Mouse (Mus musculus) thymus, postnatal 0 days (tissue): ENCODE measurements at regions not wholly inside any gene's neighbourhood (a gene's known extent, or its start where the extent isn't known, plus 50 kb on each side); places are given as distances from the start of the nearest gene placed in this dataset.
"Not testable (repeated sequence)": the region's sequence is repeated elsewhere in the genome, so short reads cannot be mapped to it uniquely, and the experiment has no call there.

ENCODE experiments used
- DNase-seq: peaks from one replicate; pipeline ENCODE4 v3.0.0-alpha.2; 2015; ENCODE audit warnings: low spot score

GRCm38 (mm10) chr14:48607131-48607530, 66.5 kb downstream of the Otx2 start:
- no peak for DNase-seq

GRCm38 (mm10) chr14:48603490-48603889, 70.1 kb downstream of the Otx2 start:
- no peak for DNase-seq

GRCm38 (mm10) chr14:48594334-48594733, 79.3 kb downstream of the Otx2 start:
- no peak for DNase-seq

- DNase-seq, result no peak
Measured at GRCm38 (mm10) chr14:48593363-48593762, 80.3 kb downstream of the Otx2 start.

GRCm38 (mm10) chr14:48591483-48592230, 82.0 kb downstream of the Otx2 start:
- no peak for DNase-seq

- no peak for DNase-seq
Measured at GRCm38 (mm10) chr14:48590426-48590825, 83.2 kb downstream of the Otx2 start.

- DNase-seq, result no peak
Measured at GRCm38 (mm10) chr14:48589702-48590325, 83.8 kb downstream of the Otx2 start.

GRCm38 (mm10) chr14:48585820-48586219, 87.8 kb downstream of the Otx2 start:
- DNase-seq, result no peak

- no peak for DNase-seq
Measured at GRCm38 (mm10) chr14:48584571-48584970, 89.0 kb downstream of the Otx2 start.

GRCm38 (mm10) chr14:48583516-48583915, 90.1 kb downstream of the Otx2 start:
- no peak for DNase-seq

GRCm38 (mm10) chr14:48582080-48582479, 91.5 kb downstream of the Otx2 start:
- DNase-seq, result peak; percentile 5

- not testable (repeated sequence) for DNase-seq
Measured at GRCm38 (mm10) chr14:48581308-48581707, 92.3 kb downstream of the Otx2 start.

GRCm38 (mm10) chr14:48580396-48580795, 93.2 kb downstream of the Otx2 start:
- no peak for DNase-seq

GRCm38 (mm10) chr14:48579985-48580384, 93.6 kb downstream of the Otx2 start:
- DNase-seq, result no peak
